Mouse (Mus musculus) limb, embryonic 12.5 days (tissue): ENCODE data around the gene C4bp. TPM values are rescaled to one million over a fixed set of nuclear protein-coding genes. Genes with fewer than 3 reads are reported as not detected.
"Not testable (repeated sequence)": the region's sequence is repeated elsewhere in the genome, so short reads cannot be mapped to it uniquely, and the experiment has no call there.

ENCODE experiments used
- ATAC-seq: fragments of 200-750 bp; cut with Nextera tagmentation; 2 replicates; pipeline ENCODE4 v1.8.0; 2017; ENCODE audit warnings: low read depth, moderate TSS enrichment; ENCODE audit not compliant: insufficient number of reproducible peaks, insufficient read depth, low FRiP score, low TSS enrichment
- H3K27ac ChIP-seq: fragments of 300-500 bp; sonication (generic); 2 replicates; pipeline ENCODE4 v1.5.1; 2016; ENCODE audit warnings: mild to moderate bottlenecking, moderate library complexity
- H3K27me3 ChIP-seq: fragments of 300-500 bp; sonication (generic); 2 replicates; pipeline ENCODE4 v1.6.1; 2016; ENCODE audit warnings: mild to moderate bottlenecking, moderate library complexity
- H3K36me3 ChIP-seq: fragments of 300-500 bp; sonication (generic); 2 replicates; pipeline ENCODE4 v1.6.1; 2016; ENCODE audit warnings: mild to moderate bottlenecking, moderate library complexity
- H3K4me1 ChIP-seq: fragments of 300-500 bp; sonication (generic); replicated peaks from 2 replicates; pipeline ENCODE4 v1.6.1; 2016
- H3K4me2 ChIP-seq: fragments of 300-500 bp; sonication (generic); 2 replicates; pipeline ENCODE4 v1.6.1; 2016; ENCODE audit warnings: mild to moderate bottlenecking, moderate library complexity
- H3K4me3 ChIP-seq: fragments of 300-500 bp; sonication (generic); replicated peaks from 2 replicates; pipeline ENCODE4 v1.5.1; 2016; ENCODE audit warnings: mild to moderate bottlenecking
- H3K9ac ChIP-seq: fragments of 300-500 bp; sonication (generic); replicated peaks from 2 replicates; pipeline ENCODE4 v1.6.1; 2016; ENCODE audit warnings: mild to moderate bottlenecking, moderate library complexity
- H3K9me3 ChIP-seq: fragments of 300-500 bp; sonication (generic); 2 replicates; pipeline ENCODE4 v1.6.1; 2016; ENCODE audit warnings: mild to moderate bottlenecking, moderate library complexity
- WGBS: fragments of 180-500 bp; shearing (Covaris S2); methylation state at CpG from one replicate; pipeline ENCODE4 v1.1.7; 2016; 5-methylcytosine and 5-hydroxymethylcytosine counted together
- polyA plus RNA-seq: library from polyadenylated mRNA; unstranded; fragments of >200 nt; fragmentation: Nextera tagmentation; extraction: Ambion mirVana; gene quantifications from 2 replicates; pipeline ENCODE4 v1.2.1, GENCODE M21; 2016

Gene C4bp
- not detected in 2 replicates for polyA plus RNA-seq

- Histone ChIP-seq H3K9ac (no peak within 1 kb of the TSS), H3K36me3 (no peaks in the 10 kb centered on the region), H3K4me1 (no peaks in the 10 kb centered on the region), H3K27ac (no peak within 1 kb of the TSS), H3K27me3 (no peaks in the 10 kb centered on the region), H3K4me3 (no peak within 1 kb of the TSS), H3K4me2 (no peak within 1 kb of the TSS), H3K9me3 (0 out of 2 replicates have a peak, but pooled peaks cover 3% of the 10 kb centered on the region)
- 85% methylated on average over 3 of the region's 3 CpGs for WGBS
- no peak for ATAC-seq
Observed at GRCm38 (mm10) chr1:130661454-130661853, at the start of gene C4bp. C4bp (minus strand) TSS chr1:130661632.

- Histone ChIP-seq H3K9ac (no peak overlapping the region), H3K4me3 (no peak overlapping the region), H3K27me3 (peaks cover 10% of the 10 kb centered on the region; the same call in 1 of the 2 replicates), H3K27ac (no peak overlapping the region), H3K4me2 (no peak overlapping the region), H3K9me3 (no peaks in the 10 kb centered on the region), H3K4me1 (no peaks in the 10 kb centered on the region), H3K36me3 (peaks cover 23% of the 10 kb centered on the region; the same call in 1 of the 2 replicates)
- WGBS = 89% methylated on average over 22 of the region's 22 CpGs
- no peak for ATAC-seq
Observed at GRCm38 (mm10) chr1:130710283-130711080, 49.0 kb upstream of the C4bp start.

- Histone ChIP-seq H3K36me3 (peaks cover 59% of the 10 kb centered on the region), H3K4me2 (no peak overlapping the region), H3K9ac (no peak overlapping the region), H3K27me3 (no peaks in the 10 kb centered on the region), H3K4me1 (no peaks in the 10 kb centered on the region), H3K27ac (no peak overlapping the region), H3K9me3 (no peaks in the 10 kb centered on the region), H3K4me3 (no peak overlapping the region)
- ATAC-seq = no peak
- WGBS = 77% methylated on average over 2 of the region's 2 CpGs
Observed at GRCm38 (mm10) chr1:130703613-130704012, 42.2 kb upstream of the C4bp start.

- H3K36me3 ChIP-seq = peaks cover 65% of the 10 kb centered on the region
- H3K4me1 ChIP-seq = no peaks in the 10 kb centered on the region
- ATAC-seq = no peak
- no peaks in the 10 kb centered on the region for H3K27me3 ChIP-seq
- no peak overlapping the region for H3K4me3 ChIP-seq
- H3K9me3 ChIP-seq = no peaks in the 10 kb centered on the region
- H3K4me2 ChIP-seq = no peak overlapping the region
- 92% methylated on average over 11 of the region's 11 CpGs for WGBS
- H3K27ac ChIP-seq = no peak overlapping the region
- no peak overlapping the region for H3K9ac ChIP-seq
Observed at GRCm38 (mm10) chr1:130701976-130702375, 40.5 kb upstream of the C4bp start.

GRCm38 (mm10) chr1:130699937-130700633 is 38.7 kb upstream of the C4bp start:
- no peak overlapping the region for H3K4me3 ChIP-seq
- ATAC-seq = no peak
- no peaks in the 10 kb centered on the region for H3K9me3 ChIP-seq
- H3K27me3 ChIP-seq = no peaks in the 10 kb centered on the region
- peaks cover 50% of the 10 kb centered on the region for H3K36me3 ChIP-seq
- WGBS = 93% methylated on average over 10 of the region's 10 CpGs
- H3K4me2 ChIP-seq = no peak overlapping the region
- no peak overlapping the region for H3K9ac ChIP-seq
- no peaks in the 10 kb centered on the region for H3K4me1 ChIP-seq
- H3K27ac ChIP-seq = no peak overlapping the region

- no peak for ATAC-seq
- 86% methylated on average over 5 of the region's 5 CpGs for WGBS
- H3K4me1 ChIP-seq = no peaks in the 10 kb centered on the region
- H3K27me3 ChIP-seq = no peaks in the 10 kb centered on the region
- H3K9me3 ChIP-seq = no peaks in the 10 kb centered on the region
- peaks cover 50% of the 10 kb centered on the region for H3K36me3 ChIP-seq
- H3K9ac ChIP-seq = no peak overlapping the region
- H3K27ac ChIP-seq = no peak overlapping the region
- no peak overlapping the region for H3K4me3 ChIP-seq
- no peak overlapping the region for H3K4me2 ChIP-seq
Observed at GRCm38 (mm10) chr1:130698601-130699000, 37.2 kb upstream of the C4bp start.

- Histone ChIP-seq H3K9me3 (no peaks in the 10 kb centered on the region), H3K9ac (no peak overlapping the region), H3K4me3 (no peak overlapping the region), H3K27me3 (no peaks in the 10 kb centered on the region), H3K36me3 (no peaks in the 10 kb centered on the region), H3K4me2 (no peak overlapping the region), H3K4me1 (peaks cover 5% of the 10 kb centered on the region; the same call in 1 of the 2 replicates), H3K27ac (no peak overlapping the region)
- ATAC-seq = no peak
- 64% methylated on average over 1 of the region's 1 CpGs for WGBS
Observed at GRCm38 (mm10) chr1:130683905-130684304, 22.5 kb upstream of the C4bp start.

- Histone ChIP-seq H3K36me3 (no peaks in the 10 kb centered on the region), H3K4me2 (no peak overlapping the region), H3K9me3 (no peaks in the 10 kb centered on the region), H3K4me1 (peaks cover 5% of the 10 kb centered on the region; the same call in 1 of the 2 replicates), H3K27ac (no peak overlapping the region), H3K9ac (no peak overlapping the region), H3K4me3 (no peak overlapping the region), H3K27me3 (no peaks in the 10 kb centered on the region)
- 45% methylated on average over 6 of the region's 6 CpGs for WGBS
- no peak for ATAC-seq
Observed at GRCm38 (mm10) chr1:130681656-130682413, 20.4 kb upstream of the C4bp start.

GRCm38 (mm10) chr1:130681075-130681474 is 19.6 kb upstream of the C4bp start:
- Histone ChIP-seq H3K36me3 (no peaks in the 10 kb centered on the region), H3K9ac (no peak overlapping the region), H3K4me1 (peaks cover 5% of the 10 kb centered on the region; the same call in 1 of the 2 replicates), H3K9me3 (no peaks in the 10 kb centered on the region), H3K4me2 (no peak overlapping the region), H3K27me3 (no peaks in the 10 kb centered on the region), H3K4me3 (no peak overlapping the region), H3K27ac (no peak overlapping the region)
- ATAC-seq = no peak
- 57% methylated on average over 2 of the region's 2 CpGs for WGBS

GRCm38 (mm10) chr1:130678551-130678950 is 17.1 kb upstream of the C4bp start:
- H3K4me2 ChIP-seq = no peak overlapping the region
- no peaks in the 10 kb centered on the region for H3K36me3 ChIP-seq
- no peaks in the 10 kb centered on the region for H3K27me3 ChIP-seq
- H3K27ac ChIP-seq = no peak overlapping the region
- H3K9me3 ChIP-seq = no peaks in the 10 kb centered on the region
- no peak overlapping the region for H3K9ac ChIP-seq
- no peak overlapping the region for H3K4me3 ChIP-seq
- 84% methylated on average over 2 of the region's 2 CpGs for WGBS
- no peak for ATAC-seq
- H3K4me1 ChIP-seq = peaks cover 5% of the 10 kb centered on the region; the same call in 1 of the 2 replicates

- not testable (repeated sequence) for H3K4me2 ChIP-seq, H3K4me3 ChIP-seq, H3K27ac ChIP-seq, H3K36me3 ChIP-seq, H3K9ac ChIP-seq, ATAC-seq, H3K27me3 ChIP-seq, H3K4me1 ChIP-seq, H3K9me3 ChIP-seq
- 89% methylated on average over 5 of the region's 5 CpGs for WGBS
Observed at GRCm38 (mm10) chr1:130663576-130663975, 2.1 kb upstream of the C4bp start.
